In the genomic region with DNA sequence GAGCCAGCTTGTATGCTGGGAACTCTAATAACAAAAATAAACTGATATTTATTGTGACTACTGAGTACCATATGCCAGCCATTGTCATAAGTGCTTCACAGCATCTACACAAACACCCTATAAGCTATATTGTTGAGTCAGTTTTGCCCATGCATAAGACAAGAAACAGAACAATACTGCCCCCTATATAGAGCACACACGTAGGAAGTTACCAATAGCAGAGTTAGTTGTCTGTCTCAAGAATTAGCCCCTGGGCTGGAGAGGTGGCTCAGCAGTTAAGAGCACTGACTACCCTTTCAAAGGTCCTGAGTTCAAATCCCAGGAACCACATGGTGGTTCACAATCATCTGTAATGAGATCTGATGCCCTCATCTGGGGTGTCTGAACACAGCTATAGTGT, we compare ENCODE assay signal across 11 mouse cellular contexts. TPM values are rescaled to one million over a fixed set of nuclear protein-coding genes. Genes with fewer than 3 reads are reported as not detected.
DNase-seq lines count a peak whose midpoint lies in the region; ATAC-seq lines count a peak whose summit lies in the region.
"Had no signal": no experiment of that assay in that cellular context is flagged by ENCODE, and none has a peak within 500 bp of the region (broad histone marks: within the 10 kb centered on the region; RNA-seq: fewer than 3 reads in every experiment).

No protein-coding gene starts in this region.

- H3K4me2 ChIP-seq in hindbrain, embryonic 16.5 days (ENCODE audit: low read length), result no peak overlapping the region; the same call in 1 of the 2 replicates
- H3K4me2 ChIP-seq in hindbrain, embryonic 12.5 days (replicated peaks), result no peak overlapping the region

- no peak overlapping the region for H3K9ac ChIP-seq in hindbrain, embryonic 16.5 days (ENCODE audit: low read depth, low read length)
- no peak overlapping the region for H3K9ac ChIP-seq in hindbrain, embryonic 12.5 days
- H3K9ac ChIP-seq: limb, embryonic 12.5 days had no signal

- H3K9me3 ChIP-seq in hindbrain, embryonic 16.5 days (ENCODE audit: control insufficient read depth, low read length), result no peaks in the 10 kb centered on the region
- H3K9me3 ChIP-seq in hindbrain, embryonic 12.5 days (replicated peaks), result no peaks in the 10 kb centered on the region
- H3K9me3 ChIP-seq: limb, embryonic 12.5 days; neural tube, embryonic 13.5 days had no signal

- ATAC-seq in hindbrain, embryonic 16.5 days, result peak; percentile 49
- no peak for ATAC-seq in hindbrain, embryonic 12.5 days (ENCODE audit: low FRiP score)
- peak; percentile 28; the same call in 1 of the 2 replicates for ATAC-seq in megakaryocyte, adult 5-6 weeks (ENCODE audit: poor library complexity, severe bottlenecking)

- H3K27ac ChIP-seq in hindbrain, embryonic 16.5 days (ENCODE audit: low read depth, low read length), result no peak overlapping the region
- no peak overlapping the region for H3K27ac ChIP-seq in hindbrain, embryonic 12.5 days
- H3K27ac ChIP-seq: limb, embryonic 12.5 days; neural tube, embryonic 13.5 days had no signal

- no peaks in the 10 kb centered on the region for H3K36me3 ChIP-seq in hindbrain, embryonic 16.5 days (ENCODE audit: control insufficient read depth, insufficient read depth, low read length)
- no peaks in the 10 kb centered on the region for H3K36me3 ChIP-seq in hindbrain, embryonic 12.5 days
- H3K36me3 ChIP-seq: limb, embryonic 12.5 days; neural tube, embryonic 13.5 days had no signal

- no peaks in the 10 kb centered on the region for H3K4me1 ChIP-seq in hindbrain, embryonic 16.5 days (ENCODE audit: control insufficient read depth, insufficient read depth, low read depth, low read length)
- H3K4me1 ChIP-seq in hindbrain, embryonic 12.5 days, result no peaks in the 10 kb centered on the region
- H3K4me1 ChIP-seq: limb, embryonic 12.5 days; neural tube, embryonic 13.5 days had no signal

- DNase-seq in 3T3-L1 (ENCODE audit: low read depth, low spot score) (peak; percentile 59), A20 (ENCODE audit: low read depth, low spot score) (peak; percentile 41)
- no peak for DNase-seq in thymus, postnatal 14 days
- DNase-seq in layer of hippocampus, postnatal 36 days, result no peak
- DNase-seq: gastrocnemius, postnatal 14 days; lung, postnatal 10 days had no signal

- H3K4me3 ChIP-seq in hindbrain, embryonic 16.5 days (ENCODE audit: low read length), result no peak overlapping the region
- H3K4me3 ChIP-seq in hindbrain, embryonic 12.5 days, result no peak overlapping the region

- WGBS in hindbrain, embryonic 16.5 days, result 4% methylated on average over 1 of the region's 1 CpGs
- WGBS in hindbrain, embryonic 12.5 days, result 20% methylated on average over 1 of the region's 1 CpGs

- H3K27me3 ChIP-seq in hindbrain, embryonic 16.5 days (replicated peaks; ENCODE audit: control insufficient read depth, insufficient read depth, low read length), result no peaks in the 10 kb centered on the region
- no peaks in the 10 kb centered on the region for H3K27me3 ChIP-seq in hindbrain, embryonic 12.5 days
- H3K27me3 ChIP-seq: limb, embryonic 12.5 days; neural tube, embryonic 13.5 days had no signal

RNA-seq across cellular contexts. Expression of a gene that starts 0.4 kb away (rescaled TPM):
- 3.0 and 3.1 TPM in 2 replicates for polyA plus RNA-seq in hindbrain, embryonic 16.5 days (2015; fragmentation: Nextera tagmentation; extraction: Ambion mirVana)
- polyA plus RNA-seq in hindbrain, embryonic 12.5 days (2016; fragmentation: Nextera tagmentation; extraction: Ambion mirVana), result 1.2 and 1.7 TPM in 2 replicates
- total RNA-seq in megakaryocyte, adult 5-6 weeks (2015), result 15.3 and 19.9 TPM in 2 replicates
- 6.2 and 10.0 TPM in 2 replicates for total RNA-seq in megakaryocyte, adult 5-6 weeks (2017)
- 1 to 10 TPM; 1.6 to 2.4 TPM for total RNA-seq in layer of hippocampus, postnatal 36 days (2021)

RNA-seq across cellular contexts. Expression of a gene that starts 10.0 kb away (rescaled TPM):
- polyA plus RNA-seq in hindbrain, embryonic 16.5 days (2015; fragmentation: Nextera tagmentation; extraction: Ambion mirVana), result 49.2 and 49.9 TPM in 2 replicates
- 79.3 and 82.7 TPM in 2 replicates for polyA plus RNA-seq in hindbrain, embryonic 12.5 days (2016; fragmentation: Nextera tagmentation; extraction: Ambion mirVana)
- 37.4 and 41.2 TPM in 2 replicates for total RNA-seq in megakaryocyte, adult 5-6 weeks (2015)
- total RNA-seq in megakaryocyte, adult 5-6 weeks (2017), result 79.3 and 82.6 TPM in 2 replicates
- total RNA-seq in layer of hippocampus, postnatal 36 days (2021), result 10 to 100 TPM; 32.7 to 34.6 TPM

RNA-seq across cellular contexts. Expression of a gene that starts 45.2 kb away (rescaled TPM):
- 30.5 and 31.8 TPM in 2 replicates for polyA plus RNA-seq in hindbrain, embryonic 16.5 days (2015; fragmentation: Nextera tagmentation; extraction: Ambion mirVana)
- polyA plus RNA-seq in hindbrain, embryonic 12.5 days (2016; fragmentation: Nextera tagmentation; extraction: Ambion mirVana), result 27.2 and 28.7 TPM in 2 replicates
- 95.3 and 104 TPM in 2 replicates for total RNA-seq in megakaryocyte, adult 5-6 weeks (2015)
- total RNA-seq in megakaryocyte, adult 5-6 weeks (2017), result 88.8 and 97.8 TPM in 2 replicates
- 10 to 100 TPM; 35.7 to 39.7 TPM for total RNA-seq in layer of hippocampus, postnatal 36 days (2021)

Comparison
In these comparisons a context has a peak if more than half of its experiments do, and no peak if none do; other contexts are left out.
1. DNase-seq: peak in 3T3-L1 (single experiment) and A20 (single experiment); none in thymus, postnatal 14 days (single experiment) and layer of hippocampus, postnatal 36 days (0 of 2).